Mouse (Mus musculus): ENCODE data around the gene Anxa2.

Anxa2 gene

GRCm38 (mm10) chr9:69514206-69514605 lies 60.8 kb downstream of the Anxa2 start:
- DNase-seq: peak; percentile 43

- DNase-seq: peak; percentile 75
Observed at GRCm38 (mm10) chr9:69515416-69515815, 62.0 kb downstream of the Anxa2 start.

DNA sequence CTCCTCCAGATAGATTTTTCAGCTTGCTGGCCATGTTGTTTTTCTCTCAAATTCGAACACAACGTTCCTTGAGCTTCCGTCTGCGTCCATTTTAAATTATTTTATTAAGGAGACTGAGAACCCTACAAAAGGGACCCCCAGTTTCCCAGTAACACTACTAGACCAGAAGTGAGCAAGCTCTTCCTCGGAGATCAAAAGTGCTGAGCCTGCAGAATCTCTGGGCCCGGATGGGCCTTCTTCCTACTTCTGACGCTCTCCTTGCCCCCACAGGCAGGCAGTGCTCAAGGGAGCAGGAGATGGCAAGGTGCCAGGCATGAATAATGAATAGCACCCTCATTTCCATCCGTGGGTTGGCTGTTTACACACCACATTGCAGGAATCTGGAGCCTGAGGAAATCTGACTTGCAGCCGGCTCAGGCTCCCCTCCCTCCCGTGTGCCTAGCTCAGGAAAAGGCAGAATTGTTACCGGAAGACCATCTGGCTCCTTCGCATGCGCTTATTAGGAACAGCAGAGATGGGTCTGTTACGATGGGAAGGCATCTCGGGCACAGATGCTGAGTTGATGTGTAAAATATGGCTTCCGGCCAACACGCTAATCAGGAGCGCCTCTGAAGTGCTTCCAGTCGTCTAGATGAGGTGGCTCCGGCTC lies 64.1 kb downstream of the Anxa2 start:
- peak; percentile 82 for DNase-seq
